Mouse (Mus musculus) C2C12 (cell line): ENCODE measurements around the gene Pbx1. TPM values are rescaled to one million over a fixed set of nuclear protein-coding genes. Genes with fewer than 3 reads are reported as not detected.

Experiments
- H3K27me3 ChIP-seq: one replicate; pipeline ENCODE4 v1.6.1; 2011; ENCODE audit not compliant: control insufficient read depth, insufficient read depth, insufficient read length
- H3K36me3 ChIP-seq: one replicate; pipeline ENCODE4 v1.6.1; 2011; ENCODE audit not compliant: control insufficient read depth, insufficient read depth
- H3K4me3 ChIP-seq: one replicate; pipeline ENCODE4 v1.5.1; 2011; ENCODE audit warnings: mild to moderate bottlenecking, control low read depth; ENCODE audit not compliant: poor library complexity, insufficient read depth, severe bottlenecking
- H3K79me2 ChIP-seq: one replicate; pipeline ENCODE4 v1.6.1; 2011; ENCODE audit not compliant: control insufficient read depth, insufficient read depth
- H3K79me3 ChIP-seq: one replicate; pipeline ENCODE4 v1.6.1; 2011; ENCODE audit warnings: low read depth, control low read depth
- H3ac ChIP-seq: one replicate; pipeline ENCODE3; 2011; ENCODE audit warnings: low read depth; ENCODE audit not compliant: control insufficient read depth, insufficient read length
- CEBPB ChIP-seq: IDR thresholded peaks from one replicate; pipeline ENCODE4 v1.6.1; 2011; ENCODE audit warnings: low read depth, mild to moderate bottlenecking, control low read depth, moderate library complexity
- CTCF ChIP-seq: IDR thresholded peaks from one replicate; pipeline ENCODE4 v1.5.1; 2011; ENCODE audit not compliant: control insufficient read depth, insufficient read depth, insufficient read length
- FOSL1 ChIP-seq: IDR thresholded peaks from one replicate; pipeline ENCODE4 v1.8.0; 2011; ENCODE audit warnings: mild to moderate bottlenecking, low read length; ENCODE audit not compliant: poor library complexity, insufficient read depth, severe bottlenecking
- MAX ChIP-seq: IDR thresholded peaks from one replicate; pipeline ENCODE4 v1.6.1; 2011; ENCODE audit warnings: mild to moderate bottlenecking, control low read depth
- MYOD1 ChIP-seq: IDR thresholded peaks from one replicate; pipeline ENCODE4 v1.6.1; 2011; ENCODE audit warnings: low read depth; ENCODE audit not compliant: control insufficient read depth, insufficient read length
- MYOG ChIP-seq: IDR thresholded peaks from one replicate; pipeline ENCODE4 v1.6.1; 2011; ENCODE audit not compliant: control insufficient read depth, insufficient read length; ENCODE audit errors: extremely low read depth
- USF1 ChIP-seq: IDR thresholded peaks from one replicate; pipeline ENCODE4 v1.6.1; 2011; ENCODE audit warnings: low read depth, mild to moderate bottlenecking, control low read depth, moderate library complexity
- polyA plus RNA-seq: library from polyadenylated mRNA; unstranded; fragments of >200 nt; fragmentation: generic; extraction: Trizol; gene quantifications from one replicate; pipeline ENCODE4 v1.2.1, GENCODE M21; 2012; ENCODE audit warnings: missing spikeins

Gene Pbx1
- polyA plus RNA-seq, 1 experiment = 29.4 TPM

DNA sequence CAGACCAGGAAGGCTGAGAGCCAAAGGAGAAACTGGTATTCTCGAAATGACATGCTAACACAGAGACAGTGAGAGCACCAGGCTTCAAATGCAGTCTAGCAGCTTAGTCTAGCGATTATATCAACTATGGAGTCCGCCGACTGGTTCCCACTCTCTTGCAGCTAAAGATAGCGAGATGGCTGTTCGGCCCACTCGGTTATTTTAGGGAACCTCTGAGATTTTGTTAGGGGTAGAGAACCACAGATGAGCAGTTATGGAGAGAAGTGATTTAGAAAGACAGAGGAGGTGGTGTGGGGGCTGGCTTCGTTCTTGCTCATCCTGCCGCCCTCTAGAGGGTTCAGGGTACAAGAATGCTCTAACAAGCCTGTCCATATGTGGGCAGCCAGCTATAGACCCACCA is 13.2 kb downstream of the Pbx1 start:
- Histone ChIP-seq H3K36me3 (peaks cover 42% of the 10 kb centered on the region), H3K79me3 (peaks cover 48% of the 10 kb centered on the region), H3ac (no peak overlapping the region), H3K4me3 (no peak overlapping the region), H3K79me2 (peaks cover 99% of the 10 kb centered on the region), H3K27me3 (no peaks in the 10 kb centered on the region)
- TF ChIP-seq MYOD1 = no peak
- TF ChIP-seq MYOG = no peak
- no peak for TF ChIP-seq FOSL1
- no peak for TF ChIP-seq CTCF
- TF ChIP-seq USF1 = no peak
- TF ChIP-seq MAX = no peak
- TF ChIP-seq CEBPB = no peak

DNA sequence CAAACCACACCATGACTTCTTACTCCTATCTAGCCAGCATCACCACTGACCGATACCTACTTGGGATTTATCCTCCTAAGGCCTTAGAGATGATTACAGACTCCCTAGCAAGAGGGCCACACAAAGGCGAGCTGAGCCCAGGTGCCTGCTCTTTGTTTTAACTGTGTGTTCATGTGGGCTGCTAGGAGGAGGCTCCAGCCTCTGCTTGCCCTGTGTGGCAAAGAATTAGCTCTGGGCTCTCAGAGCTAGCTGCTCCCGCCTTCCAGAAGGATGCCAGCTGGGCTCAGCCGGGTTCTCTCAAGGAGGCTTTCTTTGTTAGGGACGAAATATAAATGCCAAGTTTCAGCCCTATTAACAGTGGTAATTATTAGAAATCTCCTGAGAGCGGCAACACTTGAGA is 14.4 kb downstream of the Pbx1 start:
- H3K4me3 ChIP-seq = no peak overlapping the region
- H3K36me3 ChIP-seq = peaks cover 54% of the 10 kb centered on the region
- H3K79me3 ChIP-seq = peaks cover 40% of the 10 kb centered on the region
- TF ChIP-seq MYOG (no peak), MAX (no peak), FOSL1 (no peak), USF1 (no peak), CTCF (no peak), CEBPB (no peak), MYOD1 (no peak)
- peaks cover 97% of the 10 kb centered on the region for H3K79me2 ChIP-seq
- no peaks in the 10 kb centered on the region for H3K27me3 ChIP-seq
- no peak overlapping the region for H3ac ChIP-seq

DNA sequence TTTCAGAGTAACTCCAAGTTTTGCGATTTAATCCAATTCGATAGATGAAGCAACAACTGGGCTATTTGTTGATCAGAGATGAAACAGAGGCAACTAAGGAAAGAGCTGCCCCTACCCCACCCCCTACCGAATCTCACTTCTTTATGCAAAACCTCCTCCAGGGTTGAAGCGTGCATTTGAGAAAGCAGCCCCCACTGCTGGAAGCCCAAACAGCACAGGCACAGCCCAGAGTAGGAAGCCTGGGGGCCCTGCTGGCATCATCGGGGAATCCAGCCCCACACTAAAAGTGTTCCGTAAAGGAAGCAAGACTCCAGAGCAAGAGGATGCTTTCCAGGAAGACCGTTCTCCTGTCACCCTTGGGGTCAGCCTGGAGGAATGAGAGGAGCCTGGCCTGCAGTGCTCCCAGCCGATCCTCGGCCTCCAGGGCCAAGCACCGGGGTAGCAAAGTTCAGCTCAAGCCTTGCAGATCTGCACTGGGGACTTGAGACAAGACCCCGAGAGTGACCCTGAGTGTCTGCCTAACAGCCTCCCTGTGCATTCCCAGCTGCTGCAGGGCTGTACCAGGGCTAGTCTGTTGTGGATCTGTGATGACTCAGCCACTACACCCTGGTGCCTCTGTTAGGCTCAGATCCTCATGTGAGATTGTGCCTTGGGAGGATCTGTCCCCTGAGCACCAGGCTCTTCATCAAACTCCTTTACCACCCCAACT is 15.2 kb downstream of the Pbx1 start:
- Histone ChIP-seq H3K4me3 (no peak overlapping the region), H3K79me2 (peaks cover 91% of the 10 kb centered on the region), H3K79me3 (peaks cover 38% of the 10 kb centered on the region), H3K27me3 (no peaks in the 10 kb centered on the region), H3ac (no peak overlapping the region), H3K36me3 (peaks cover 51% of the 10 kb centered on the region)
- TF ChIP-seq MYOG (no peak), MYOD1 (peak; percentile 69)

DNA sequence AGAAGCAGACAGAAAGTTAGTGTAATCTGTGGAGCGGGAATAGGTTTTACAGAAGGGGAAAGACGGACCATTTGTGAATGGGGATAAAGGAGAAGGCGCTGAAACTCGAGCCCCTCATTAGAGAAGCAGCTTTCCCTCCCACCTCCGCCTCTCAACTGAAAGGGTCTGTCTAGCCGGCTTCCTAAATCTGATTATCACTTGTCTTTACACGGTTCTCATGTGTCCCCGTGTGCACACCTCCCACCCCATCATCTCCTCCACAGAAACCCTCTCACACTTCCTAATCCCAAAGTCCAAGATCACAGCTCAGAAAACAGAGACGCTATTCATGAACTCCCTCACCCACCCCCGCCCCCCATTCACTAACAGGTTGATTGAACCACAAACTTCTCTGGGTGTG is 21.5 kb downstream of the Pbx1 start:
- peaks cover 66% of the 10 kb centered on the region for H3K36me3 ChIP-seq

DNA sequence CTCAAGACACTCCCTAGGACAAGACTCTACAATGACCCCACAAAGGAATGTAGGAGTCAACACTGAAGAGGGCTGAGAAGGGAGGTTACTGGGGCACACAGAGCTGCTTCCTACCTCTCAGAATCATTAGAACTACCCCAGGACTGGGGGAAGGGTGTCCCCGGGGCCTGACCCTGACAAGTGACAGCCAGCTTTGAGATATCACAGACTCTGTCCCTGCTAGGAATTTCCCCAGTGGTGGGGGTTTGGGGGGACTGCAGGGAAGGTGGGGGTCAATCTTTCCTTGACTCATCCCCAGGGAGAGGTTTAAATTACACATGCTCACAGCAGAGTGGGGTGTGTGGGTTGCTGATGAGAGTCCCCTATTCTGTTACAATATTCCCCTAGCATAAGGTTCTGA is 22.0 kb downstream of the Pbx1 start:
- Histone ChIP-seq H3K27me3 (no peaks in the 10 kb centered on the region), H3K36me3 (peaks cover 60% of the 10 kb centered on the region)
- TF ChIP-seq CEBPB (no peak), CTCF (no peak), USF1 (no peak), MYOG (no peak), MYOD1 (no peak), MAX (no peak), FOSL1 (no peak)

More for the DNA sequence above, 21.5 kb downstream of the Pbx1 start:
- no peaks in the 10 kb centered on the region for H3K27me3 ChIP-seq
- no peak overlapping the region for H3K4me3 ChIP-seq
- H3K79me3 ChIP-seq = peaks cover 12% of the 10 kb centered on the region
- peaks cover 44% of the 10 kb centered on the region for H3K79me2 ChIP-seq
- H3ac ChIP-seq = no peak overlapping the region
- no peak for TF ChIP-seq USF1
- TF ChIP-seq CTCF = no peak
- no peak for TF ChIP-seq FOSL1

DNA sequence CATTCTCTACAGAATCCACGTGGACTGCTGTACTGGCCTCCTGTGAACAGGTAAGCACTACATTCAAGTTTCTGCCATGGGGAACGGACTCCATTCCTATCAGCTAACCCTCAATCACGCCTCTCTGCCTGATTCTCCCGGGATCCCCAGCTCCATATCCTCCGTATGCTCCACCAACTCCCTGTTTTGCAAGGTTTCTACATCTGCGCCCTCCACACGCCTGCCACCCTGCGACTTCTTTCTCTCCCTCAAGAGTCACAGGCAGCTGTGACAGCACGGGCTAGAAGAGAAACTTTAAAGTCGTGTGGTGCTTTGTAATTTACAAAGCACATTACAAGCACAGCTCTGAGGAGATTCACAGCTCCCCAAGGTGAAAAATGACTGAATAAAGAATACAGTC is 23.3 kb downstream of the Pbx1 start:
- peaks cover 26% of the 10 kb centered on the region for H3K79me2 ChIP-seq
- TF ChIP-seq CEBPB (no peak), MYOD1 (no peak), USF1 (no peak), FOSL1 (no peak), CTCF (no peak), MAX (no peak), MYOG (no peak)
- no peaks in the 10 kb centered on the region for H3K27me3 ChIP-seq
- H3ac ChIP-seq = no peak overlapping the region
- no peak overlapping the region for H3K4me3 ChIP-seq
- peaks cover 11% of the 10 kb centered on the region for H3K79me3 ChIP-seq
- peaks cover 48% of the 10 kb centered on the region for H3K36me3 ChIP-seq

More for the DNA sequence above, 22.0 kb downstream of the Pbx1 start:
- H3K4me3 ChIP-seq = no peak overlapping the region
- no peak overlapping the region for H3ac ChIP-seq
- peaks cover 39% of the 10 kb centered on the region for H3K79me2 ChIP-seq
- H3K79me3 ChIP-seq = peaks cover 14% of the 10 kb centered on the region
